Mouse (Mus musculus) gastrocnemius, postnatal 10 days (tissue): ENCODE results near the gene Tspan1. TPM values are rescaled to one million over a fixed set of nuclear protein-coding genes. Genes with fewer than 3 reads are reported as not detected.

Experiments
- DNase-seq: peaks from one replicate; pipeline ENCODE4 v3.0.0; 2021; ENCODE audit warnings: mixed read lengths
- total RNA-seq, 2 experiments: library from RNA; stranded (reverse); gene quantifications; 2 replicates each; pipeline ENCODE4 v1.2.3; 2021

Tspan1 gene
- total RNA-seq, 2 experiments from 2014 or later, result not detected

DNA sequence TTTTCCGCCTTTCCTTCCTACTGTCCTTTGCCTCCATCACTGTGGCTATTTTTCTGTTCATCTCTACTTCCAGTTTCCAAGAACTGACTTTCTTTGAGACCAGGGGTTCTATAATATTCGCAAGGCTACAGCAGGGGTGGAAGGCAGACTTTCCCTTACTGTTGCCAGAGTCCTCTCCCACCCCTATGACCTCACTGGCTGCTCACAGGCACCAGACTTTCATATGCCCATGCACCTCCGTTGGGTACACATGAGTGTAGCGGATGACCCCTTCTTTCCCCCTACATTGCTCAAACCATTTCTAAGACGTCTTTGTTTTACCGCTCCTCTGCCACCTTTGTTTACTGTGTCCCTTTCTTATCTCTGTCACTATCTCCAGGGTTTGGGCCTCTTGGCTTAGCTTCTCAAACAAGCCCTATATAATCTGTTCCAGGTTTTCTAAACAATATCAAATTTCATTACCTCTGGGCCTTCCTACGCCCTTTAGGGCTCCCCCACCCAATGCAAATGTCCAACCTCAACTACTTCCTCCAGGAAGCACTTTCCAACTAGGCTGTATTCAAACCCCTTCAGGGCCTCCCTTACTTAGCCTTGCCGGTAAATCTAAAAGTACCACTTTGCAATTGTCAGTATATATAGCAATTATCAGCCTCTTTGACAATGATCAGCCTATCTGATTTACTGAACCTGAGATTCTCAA, 1.5 kb downstream of the Tspan1 start:
- DNase-seq, result no peak

GRCm38 (mm10) chr4:116164759-116165554, 2.4 kb downstream of the Tspan1 start:
- no peak for DNase-seq

DNA sequence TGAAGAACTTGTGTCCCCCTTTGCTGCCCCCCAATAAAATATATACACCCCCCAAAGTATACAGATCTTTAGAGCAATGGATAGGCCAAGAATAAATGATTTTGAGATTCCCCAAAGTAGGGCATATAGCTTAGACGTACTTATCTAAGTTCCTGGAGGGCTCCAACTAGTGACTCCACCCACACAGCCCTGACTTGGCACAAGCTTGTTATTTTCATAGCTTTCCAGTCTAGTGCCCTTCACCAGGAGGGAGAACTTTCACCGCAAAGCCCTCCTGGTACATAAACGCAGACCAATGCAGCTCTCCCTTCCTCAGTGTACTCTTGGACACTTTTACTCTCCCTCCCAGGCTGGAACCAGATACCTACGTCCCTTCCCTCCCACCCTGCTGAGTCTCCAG, 5.3 kb downstream of the Tspan1 start:
- DNase-seq, result no peak

GRCm38 (mm10) chr4:116160769-116161168, 6.6 kb downstream of the Tspan1 start:
- no peak for DNase-seq

DNA sequence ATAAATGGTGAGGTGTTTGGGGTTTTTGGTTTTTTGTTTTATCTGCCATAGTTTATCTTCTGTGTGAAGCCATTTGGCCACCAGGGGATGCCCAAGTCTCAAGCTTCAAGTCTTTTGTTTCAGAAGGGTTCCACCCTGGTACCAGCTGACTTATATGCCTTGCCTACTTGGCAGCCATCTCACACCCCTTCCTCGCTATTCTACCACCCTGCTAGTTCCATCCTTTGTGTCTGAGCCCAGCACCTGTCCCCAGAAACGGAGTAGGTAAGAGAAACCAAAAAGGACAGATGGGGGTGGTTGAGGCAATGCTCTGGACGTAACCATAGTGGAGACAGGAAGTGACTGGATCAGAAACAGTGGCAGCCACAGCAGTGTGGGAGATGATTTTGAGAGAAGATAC, 7.5 kb downstream of the Tspan1 start:
- no peak for DNase-seq

GRCm38 (mm10) chr4:116157882-116158281, 9.5 kb downstream of the Tspan1 start:
- no peak for DNase-seq

DNA sequence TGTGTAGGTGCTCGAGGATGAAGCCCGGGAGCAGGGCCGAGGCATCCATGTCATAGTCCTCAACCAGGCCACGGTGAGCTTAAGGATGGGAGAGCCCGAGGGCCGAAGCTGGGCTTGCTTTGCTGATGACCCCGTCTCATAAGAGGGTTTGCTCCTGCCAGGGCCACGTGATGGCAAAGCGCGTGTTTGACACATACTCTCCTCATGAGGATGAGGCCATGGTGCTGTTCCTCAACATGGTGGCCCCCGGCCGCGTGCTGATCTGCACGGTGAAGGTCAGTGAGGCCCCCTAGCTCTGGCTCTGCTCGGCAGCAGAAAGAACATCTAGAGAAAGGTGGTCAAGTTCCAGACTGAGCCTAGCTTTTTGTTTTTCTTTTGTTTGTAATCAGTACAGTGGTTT, 14.7 kb downstream of the Tspan1 start:
- DNase-seq, result no peak

DNA sequence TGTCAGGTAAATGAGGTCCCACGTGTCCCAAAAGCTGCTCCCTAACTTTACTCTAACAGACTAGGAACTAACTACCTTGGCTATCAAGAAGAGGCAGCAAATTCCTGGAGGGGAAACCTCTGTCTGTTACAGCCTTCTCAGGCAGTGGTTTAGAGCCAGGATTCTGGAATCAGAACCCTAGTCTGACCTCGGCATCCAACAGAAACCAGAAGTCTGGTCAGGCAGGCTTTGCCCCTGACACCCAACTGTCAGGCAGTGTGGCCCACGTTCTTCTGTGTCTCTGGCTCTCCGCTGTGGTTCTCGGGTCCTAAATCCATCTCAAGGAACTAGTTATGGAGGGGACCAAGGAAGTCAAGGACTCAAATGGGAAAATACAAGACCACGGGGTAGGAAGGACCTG, 16.2 kb downstream of the Tspan1 start, which contains the start of gene Lurap1:
TSS of gene Lurap1 (minus strand) at position 101 of the 400 bp plus-strand sequence.
- no peak for DNase-seq

DNA sequence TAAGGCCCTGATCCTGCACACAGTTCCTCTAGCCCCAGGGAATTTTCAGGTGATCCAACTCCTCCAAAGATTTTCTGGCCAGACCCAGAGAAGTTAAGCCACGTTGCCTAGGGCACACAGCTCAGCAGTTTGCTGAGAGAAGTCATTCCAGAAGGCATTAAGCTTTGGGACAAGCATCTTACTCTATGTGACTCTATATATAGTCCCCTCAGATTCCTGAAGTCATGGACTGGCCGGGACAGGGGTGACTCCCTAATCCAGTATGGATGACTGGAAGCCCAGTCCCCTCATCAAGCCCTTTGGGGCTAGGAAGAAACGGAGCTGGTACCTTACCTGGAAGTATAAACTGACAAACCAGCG, 16.6 kb downstream of the Tspan1 start:
- no peak for DNase-seq

GRCm38 (mm10) chr4:116150156-116150861, 17.1 kb downstream of the Tspan1 start:
- DNase-seq, result peak; percentile 80

GRCm38 (mm10) chr4:116149812-116150155, 17.6 kb downstream of the Tspan1 start:
- no peak for DNase-seq

- peak; percentile 70 for DNase-seq
Observed at GRCm38 (mm10) chr4:116143891-116144717, 23.3 kb downstream of the Tspan1 start.

DNA sequence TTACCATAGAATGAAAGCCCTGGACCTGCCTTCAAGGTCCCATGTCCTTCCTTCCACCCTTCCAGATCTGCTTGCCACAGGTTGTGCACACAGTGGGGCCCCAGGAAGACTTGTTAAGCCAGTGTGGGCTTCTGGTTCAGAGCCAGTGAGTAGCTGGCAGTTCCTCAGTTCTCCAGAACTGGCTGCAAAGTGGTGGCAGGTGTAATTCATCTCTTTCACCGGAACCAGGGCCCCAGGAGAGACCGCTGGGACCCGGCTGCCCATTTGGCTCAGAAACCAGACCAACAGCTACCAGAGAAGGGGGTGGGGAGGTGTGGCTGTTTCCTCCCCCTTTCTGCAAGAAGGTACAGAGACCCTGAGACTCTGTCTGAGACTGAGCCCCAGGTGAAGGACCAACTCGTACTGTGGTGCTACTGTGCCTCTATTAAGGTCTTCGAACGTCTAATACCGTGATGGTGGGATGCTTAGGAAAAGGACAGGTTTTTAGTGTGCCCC, 24.0 kb downstream of the Tspan1 start:
- DNase-seq, result peak; percentile 21

GRCm38 (mm10) chr4:116142269-116142668, 25.1 kb downstream of the Tspan1 start:
- no peak for DNase-seq

DNA sequence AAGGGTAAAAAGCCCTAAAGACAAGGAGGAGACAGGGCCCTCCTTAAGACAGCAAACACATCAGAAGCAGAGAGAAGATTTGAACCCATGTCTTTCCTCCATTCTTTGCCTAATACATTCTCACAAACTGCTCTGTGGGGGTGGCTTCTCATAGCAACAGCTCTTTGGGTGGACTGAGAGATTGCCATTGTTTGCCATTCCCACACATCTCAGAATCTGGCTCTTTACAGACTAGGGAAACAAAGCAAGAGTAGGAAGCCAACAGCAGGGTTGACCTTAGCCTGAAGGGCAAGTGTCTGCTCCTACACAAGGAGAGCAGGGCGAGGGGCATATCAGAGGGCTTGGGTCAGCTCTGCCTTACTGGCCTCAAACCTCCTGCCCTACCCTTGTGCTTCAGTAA, 25.7 kb downstream of the Tspan1 start:
- no peak for DNase-seq

GRCm38 (mm10) chr4:116140801-116141574, 26.4 kb downstream of the Tspan1 start:
- no peak for DNase-seq

- DNase-seq, result no peak
Observed at GRCm38 (mm10) chr4:116137421-116137996, 29.9 kb downstream of the Tspan1 start.

GRCm38 (mm10) chr4:116134990-116135389, 32.4 kb downstream of the Tspan1 start:
- DNase-seq, result no peak

- DNase-seq, result no peak
Observed at GRCm38 (mm10) chr4:116133126-116133525, 34.3 kb downstream of the Tspan1 start.

- no peak for DNase-seq
Observed at GRCm38 (mm10) chr4:116127956-116128355, 39.4 kb downstream of the Tspan1 start.
